ENCODE assay signal across 8 mouse cellular contexts in genomic region chrX:108833381-108834020, GRCm38 (mm10). TPM values are rescaled to one million over a fixed set of nuclear protein-coding genes. Genes with fewer than 3 reads are reported as not detected.
DNase-seq lines count a peak whose midpoint lies in the region; ATAC-seq and TF ChIP-seq lines count a peak whose summit lies in the region.

No protein-coding gene starts in this region.

- peak overlapping the region; percentile 74 for H3K9ac ChIP-seq in midbrain, embryonic 13.5 days (replicated peaks)

- no peaks in the 10 kb centered on the region for H3K9me3 ChIP-seq in midbrain, embryonic 13.5 days

- H3K4me3 ChIP-seq in gastrocnemius, adult 2 months = peak overlapping the region; percentile 81
- H3K4me3 ChIP-seq in midbrain, embryonic 13.5 days (replicated peaks) = peak overlapping the region; percentile 62

- H3K36me3 ChIP-seq in midbrain, embryonic 13.5 days = no peaks in the 10 kb centered on the region

- H3K4me2 ChIP-seq in midbrain, embryonic 13.5 days (replicated peaks) = peak overlapping the region; percentile 54

- H3K27me3 ChIP-seq in midbrain, embryonic 13.5 days = no peaks in the 10 kb centered on the region

- ATAC-seq in inflammation-experienced regulatory T-cells, adult 6 months = peak; percentile 1
- ATAC-seq in midbrain, embryonic 13.5 days = peak; percentile 65

- WGBS in midbrain, embryonic 13.5 days = 26% methylated on average over 21 of the region's 21 CpGs

- H3K27ac ChIP-seq in gastrocnemius, adult 2 months = peak overlapping the region; percentile 93
- H3K27ac ChIP-seq in midbrain, embryonic 13.5 days = peak overlapping the region; percentile 85

- peak; percentile 94 for DNase-seq in heart, adult 11 months
- no peak for DNase-seq in heart, postnatal 25 days (ENCODE audit: low spot score)
- peak; percentile 7 to 16 for DNase-seq in cerebellum, postnatal 4 days (ENCODE audit: low spot score in 2 of 2)
- DNase-seq in gastrocnemius, adult 2 months = peak; percentile 29
- DNase-seq in left cerebral cortex, postnatal 4 days = peak; percentile 6
- peak; percentile 39 to 44 for DNase-seq in spleen, postnatal 10 days (ENCODE audit: low spot score in 2 of 2)

- TF ChIP-seq CTCF in gastrocnemius, adult 2 months (IDR thresholded peaks at IDR 0.05) = no peak

- H3K4me1 ChIP-seq in midbrain, embryonic 13.5 days (replicated peaks) = no peaks in the 10 kb centered on the region

- intact Hi-C loops in heart, postnatal 25 days (cut with DNase I) = loop anchor here (5.0 kb wide), 1 partner anchor 179 kb away; the partner anchor contains the start of gene Hmgn5
- intact Hi-C loops in gastrocnemius, adult 2 months (cut with DNase I) = loop anchor here (10.0 kb wide), 1 partner anchor 261 kb away; the partner anchor contains the start of gene Sh3bgrl
- intact Hi-C loops in left cerebral cortex, postnatal 4 days (cut with DNase I) = no loop called here

RNA-seq across cellular contexts. Expression of gene Brwd3, which starts 0.7 kb away (rescaled TPM):
- 1 to 10 TPM; 4.7 to 6.8 TPM for total RNA-seq in heart, postnatal 25 days (2021)
- total RNA-seq in gastrocnemius, adult 2 months (2021) = 1 to 10 TPM; 3.3 to 3.6 TPM
- polyA plus RNA-seq in inflammation-experienced regulatory T-cells, adult 6 months (2017; shearing (Covaris generic)) = 1 to 10 TPM; 3.5 to 5.0 (median 4.1) TPM
- total RNA-seq in left cerebral cortex, postnatal 4 days (2021) = 10 to 100 TPM; 19.1 to 19.8 TPM
- 4.9 and 5.5 TPM in 2 replicates for polyA plus RNA-seq in midbrain, embryonic 13.5 days (2015; fragmentation: Nextera tagmentation; extraction: Ambion mirVana)
